Mouse (Mus musculus): Measurements from ENCODE around the gene Zbed3. TPM values are rescaled to one million over a fixed set of nuclear protein-coding genes. Genes with fewer than 3 reads are reported as not detected.
"Not testable (repeated sequence)": the region's sequence is repeated elsewhere in the genome, so short reads cannot be mapped to it uniquely, and the experiment has no call there.

Zbed3 gene
- polyA plus RNA-seq, 1 experiment from 2014 or later: 53.3 TPM

DNA sequence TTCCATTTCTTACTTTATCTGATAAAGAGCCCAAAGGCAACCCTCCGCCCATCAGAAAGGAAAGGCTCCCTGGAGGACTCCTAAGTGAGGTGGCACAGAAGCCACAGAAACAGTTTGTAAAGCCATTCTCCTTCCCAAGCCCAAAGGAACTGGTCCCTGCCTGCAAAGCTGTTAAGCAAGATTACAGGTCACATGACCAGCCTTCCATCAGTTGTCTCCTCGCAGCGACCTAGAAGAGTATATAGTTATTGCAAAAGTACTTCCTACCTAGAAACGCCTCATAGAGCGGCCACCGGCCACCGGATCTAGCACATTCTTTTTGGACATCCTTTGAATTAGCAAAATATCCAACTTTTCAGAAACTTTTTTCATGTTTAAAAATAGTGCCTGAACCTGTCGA lies 20.1 kb downstream of the Zbed3 start:
- H3K4me3 ChIP-seq: no peak overlapping the region
- no peak overlapping the region for H3K9ac ChIP-seq
- ATAC-seq (ENCODE audit: low FRiP score, low read depth): no peak
- H3K27me3 ChIP-seq (replicated peaks): no peaks in the 10 kb centered on the region
- H3K4me1 ChIP-seq: no peaks in the 10 kb centered on the region
- no peak overlapping the region for H3K27ac ChIP-seq
- peaks cover 11% of the 10 kb centered on the region for H3K36me3 ChIP-seq
- no peaks in the 10 kb centered on the region for H3K9me3 ChIP-seq
- 89% methylated on average over 8 of the region's 8 CpGs for WGBS
- H3K4me2 ChIP-seq (replicated peaks): no peak overlapping the region

GRCm38 (mm10) chr13:95345869-95346268 lies 22.5 kb downstream of the Zbed3 start:
- Histone ChIP-seq H3K27ac (no peak overlapping the region), H3K36me3 (peaks cover 9% of the 10 kb centered on the region; the same call in 1 of the 2 replicates), H3K27me3 (replicated peaks) (no peaks in the 10 kb centered on the region), H3K4me3 (no peak overlapping the region), H3K9ac (no peak overlapping the region), H3K9me3 (no peaks in the 10 kb centered on the region), H3K4me2 (replicated peaks) (no peak overlapping the region), H3K4me1 (no peaks in the 10 kb centered on the region)
- ATAC-seq (ENCODE audit: low FRiP score, low read depth): no peak
- 76% methylated on average over 6 of the region's 6 CpGs for WGBS

DNA sequence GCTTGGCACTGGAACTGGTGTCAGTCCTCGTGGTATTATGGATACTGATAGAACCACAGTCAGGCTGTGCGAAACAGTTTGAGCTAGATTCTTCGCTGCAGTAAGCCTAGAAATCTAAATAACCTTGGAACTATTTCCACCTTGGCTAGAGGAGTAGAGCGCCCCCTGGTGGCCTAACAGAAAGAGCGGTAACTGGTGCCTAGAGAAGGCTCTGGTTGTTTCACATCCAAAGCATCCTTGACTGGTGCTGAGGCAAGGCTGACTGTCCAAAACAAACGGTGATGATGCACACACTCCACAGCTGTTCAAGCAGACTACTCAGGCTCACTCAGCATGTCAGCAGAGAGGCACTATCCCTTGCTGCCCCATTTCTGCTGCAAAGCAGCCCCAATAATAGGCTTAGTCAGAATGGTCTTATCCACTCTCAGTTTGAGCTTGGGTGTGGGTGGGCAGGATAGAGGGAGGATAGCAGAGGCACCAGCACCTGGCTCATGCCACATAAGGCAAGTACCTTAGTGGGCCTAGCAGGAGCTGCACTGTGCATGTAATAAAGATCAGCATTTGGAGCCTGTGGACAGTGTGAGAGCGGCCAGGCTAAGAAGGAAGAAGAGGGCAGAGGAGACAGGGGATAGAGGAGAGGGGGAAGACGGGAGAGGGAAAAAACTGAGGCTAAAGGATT lies 23.7 kb downstream of the Zbed3 start:
- H3K27me3 ChIP-seq (replicated peaks): no peaks in the 10 kb centered on the region
- no peak overlapping the region for H3K4me3 ChIP-seq
- ATAC-seq (ENCODE audit: low FRiP score, low read depth): 0 out of 2 replicates have a peak, but pooled peaks have one; percentile 12
- no peak overlapping the region for H3K27ac ChIP-seq
- WGBS: 38% methylated on average over 8 of the region's 8 CpGs
- H3K4me1 ChIP-seq: no peaks in the 10 kb centered on the region
- peaks cover 21% of the 10 kb centered on the region for H3K36me3 ChIP-seq
- H3K4me2 ChIP-seq (replicated peaks): no peak overlapping the region
- H3K9ac ChIP-seq: no peak overlapping the region
- no peaks in the 10 kb centered on the region for H3K9me3 ChIP-seq

DNA sequence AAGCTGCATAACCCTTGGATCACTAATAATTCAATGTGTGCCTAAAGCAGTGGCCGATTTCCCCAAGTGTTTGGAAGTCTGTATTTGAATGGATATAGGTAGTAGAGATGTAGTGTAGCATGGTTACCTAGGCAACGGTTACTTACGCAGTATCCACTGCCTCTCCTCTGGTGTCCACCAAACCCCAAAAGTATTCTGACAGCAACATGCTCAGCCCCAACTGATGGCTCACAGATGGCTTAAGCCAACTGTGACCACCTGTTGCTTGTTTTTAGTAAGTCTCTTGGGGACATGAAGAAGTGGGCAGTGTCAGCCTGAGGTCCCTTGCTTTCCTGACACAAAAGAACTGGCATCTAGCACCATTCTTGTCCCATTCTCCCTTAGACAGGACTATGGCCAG lies 25.1 kb downstream of the Zbed3 start:
- peaks cover 32% of the 10 kb centered on the region for H3K36me3 ChIP-seq
- no peak for ATAC-seq (ENCODE audit: low FRiP score, low read depth)
- WGBS: 86% methylated on average over 3 of the region's 3 CpGs

DNA sequence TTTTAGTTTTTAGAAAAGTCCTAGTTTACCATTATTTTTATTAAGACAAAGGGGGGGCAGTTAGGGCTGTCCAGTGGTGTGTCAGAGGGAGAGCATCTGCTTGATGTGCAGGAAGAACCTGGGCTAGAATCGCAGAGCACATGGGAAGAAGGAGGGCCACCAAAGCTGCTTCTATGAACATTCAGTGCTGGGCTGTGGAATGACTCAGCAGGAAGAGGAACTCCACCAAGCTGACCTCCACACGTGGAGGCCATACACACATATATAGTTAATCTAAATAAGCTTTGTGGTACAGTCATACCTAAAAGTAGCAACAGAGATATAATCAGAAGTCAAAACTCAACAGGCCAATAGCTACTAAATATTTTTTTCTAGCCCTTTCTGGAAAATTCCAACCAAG lies 34.8 kb downstream of the Zbed3 start:
- no peak for ATAC-seq (ENCODE audit: low FRiP score, low read depth)
- H3K4me2 ChIP-seq (replicated peaks): no peak overlapping the region
- H3K4me3 ChIP-seq: no peak overlapping the region
- no peaks in the 10 kb centered on the region for H3K9me3 ChIP-seq
- H3K4me1 ChIP-seq: no peaks in the 10 kb centered on the region
- 90% methylated on average over 2 of the region's 2 CpGs for WGBS
- H3K9ac ChIP-seq: no peak overlapping the region
- H3K36me3 ChIP-seq: peaks cover 92% of the 10 kb centered on the region
- H3K27me3 ChIP-seq (replicated peaks): no peaks in the 10 kb centered on the region
- no peak overlapping the region for H3K27ac ChIP-seq

More for the DNA sequence above, 25.1 kb downstream of the Zbed3 start:
- no peak overlapping the region for H3K4me2 ChIP-seq (replicated peaks)
- H3K27me3 ChIP-seq (replicated peaks): no peaks in the 10 kb centered on the region
- H3K9ac ChIP-seq: no peak overlapping the region
- H3K4me3 ChIP-seq: no peak overlapping the region
- no peaks in the 10 kb centered on the region for H3K4me1 ChIP-seq
- H3K27ac ChIP-seq: no peak overlapping the region
- H3K9me3 ChIP-seq: no peaks in the 10 kb centered on the region

DNA sequence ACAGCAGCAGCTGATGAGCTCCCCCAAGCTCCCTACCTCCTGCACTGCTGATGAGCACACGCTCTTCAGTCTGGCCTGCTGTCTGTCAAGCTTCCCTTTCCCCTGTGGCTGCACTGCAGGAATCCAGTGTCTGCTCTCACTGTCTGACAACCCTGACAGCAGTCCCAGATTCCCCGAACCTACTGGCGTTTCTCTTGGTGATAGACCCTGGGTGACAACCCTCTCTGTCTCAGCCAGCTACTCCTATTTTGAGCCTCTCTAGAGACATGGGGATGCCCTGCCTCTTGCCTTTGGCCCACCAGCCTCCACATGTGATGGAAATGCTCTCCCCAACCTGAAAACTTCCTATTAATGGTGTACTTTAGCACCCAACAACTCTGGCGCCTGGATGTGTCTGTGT lies 40.0 kb downstream of the Zbed3 start:
- Histone ChIP-seq H3K36me3 (peaks cover 73% of the 10 kb centered on the region), H3K27me3 (replicated peaks) (no peaks in the 10 kb centered on the region), H3K27ac (no peak overlapping the region), H3K9me3 (no peaks in the 10 kb centered on the region), H3K4me3 (no peak overlapping the region), H3K4me1 (no peaks in the 10 kb centered on the region), H3K4me2 (replicated peaks) (no peak overlapping the region), H3K9ac (no peak overlapping the region)
- WGBS: 92% methylated on average over 4 of the region's 4 CpGs
- no peak for ATAC-seq (ENCODE audit: low FRiP score, low read depth)

GRCm38 (mm10) chr13:95366356-95366755 lies 42.9 kb downstream of the Zbed3 start:
- Histone ChIP-seq H3K4me3 (no peak overlapping the region), H3K4me1 (no peaks in the 10 kb centered on the region), H3K27ac (no peak overlapping the region), H3K9me3 (no peaks in the 10 kb centered on the region), H3K27me3 (replicated peaks) (no peaks in the 10 kb centered on the region), H3K36me3 (peaks cover 74% of the 10 kb centered on the region), H3K9ac (no peak overlapping the region), H3K4me2 (replicated peaks) (no peak overlapping the region)
- WGBS: 95% methylated on average over 8 of the region's 8 CpGs
- no peak for ATAC-seq (ENCODE audit: low FRiP score, low read depth)

DNA sequence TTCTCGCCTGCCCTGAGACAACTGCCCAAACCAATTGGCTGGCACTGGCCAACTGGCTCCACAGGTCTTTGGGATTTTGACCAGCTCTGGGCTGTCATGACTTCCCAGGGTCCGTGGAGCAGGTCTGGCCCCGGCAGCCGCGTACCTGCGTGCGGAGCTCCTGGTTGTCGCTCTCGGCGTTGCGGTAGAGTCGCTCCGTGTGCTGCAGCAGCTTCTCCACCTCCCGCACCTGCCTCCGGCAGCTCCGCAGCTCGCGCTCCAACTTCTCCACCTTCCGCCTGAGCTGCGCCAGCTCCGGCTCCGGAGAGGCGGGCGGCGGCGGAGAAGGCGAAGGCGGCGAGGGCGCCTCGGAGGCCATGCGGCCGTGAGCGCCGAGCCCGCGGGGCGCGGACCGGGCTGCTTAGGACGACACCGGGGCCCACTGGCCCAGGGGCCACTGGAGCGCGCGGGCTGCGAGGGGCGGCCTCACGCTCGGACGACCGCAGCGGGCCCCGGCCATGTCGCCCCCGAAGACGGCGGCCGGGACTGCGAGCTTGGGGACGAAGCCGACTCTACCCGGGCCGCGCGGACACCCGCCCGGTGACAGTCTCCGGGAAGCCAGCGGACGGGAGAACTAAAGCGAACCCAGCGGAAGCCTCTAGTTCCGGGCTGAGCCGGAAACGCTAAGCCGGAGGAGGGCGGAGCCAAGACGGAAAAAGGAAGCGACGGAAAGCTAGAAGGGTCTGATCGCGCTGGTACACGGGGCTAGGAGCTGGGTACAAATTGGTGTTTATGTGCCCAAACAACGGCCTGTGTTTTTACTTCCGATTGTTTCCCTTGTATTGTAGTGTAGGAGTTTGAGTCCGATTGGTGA lies 51.5 kb downstream of the Zbed3 start, which contains the start of gene Aggf1:
Gene Aggf1 (minus strand): TSS at position 652 of the 853 bp plus-strand sequence.
- peak; percentile 98 for ATAC-seq (ENCODE audit: low FRiP score, low read depth)
- Histone ChIP-seq H3K27ac (no peak within 1 kb of the TSS), H3K9ac (peak within 1 kb of the TSS; percentile 92), H3K4me1 (peaks cover 13% of the 10 kb centered on the region), H3K27me3 (replicated peaks) (no peaks in the 10 kb centered on the region), H3K9me3 (no peaks in the 10 kb centered on the region), H3K4me2 (replicated peaks) (peak within 1 kb of the TSS; percentile 96), H3K4me3 (peak within 1 kb of the TSS; percentile 100), H3K36me3 (peaks cover 12% of the 10 kb centered on the region)
- WGBS: under 1% methylated on average over 81 of the region's 86 CpGs

DNA sequence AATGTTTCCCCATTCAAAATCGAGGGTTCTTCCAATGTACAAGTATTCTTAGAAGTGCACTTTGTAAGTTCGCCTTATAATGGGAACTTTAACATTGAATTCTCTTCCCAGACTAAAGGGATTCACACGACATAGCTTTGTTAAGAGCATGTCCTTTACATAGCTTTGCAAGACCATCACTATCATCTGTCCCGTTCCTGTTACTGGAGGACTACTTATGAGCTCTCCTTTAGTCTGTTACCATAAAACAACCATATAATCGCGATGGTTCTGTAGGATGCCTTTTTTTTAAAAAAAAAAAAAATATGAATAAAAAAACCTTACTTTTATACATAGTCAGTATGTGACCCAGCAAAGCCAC lies 52.1 kb downstream of the Zbed3 start:
- Histone ChIP-seq H3K4me2 (replicated peaks) (peak overlapping the region; percentile 96), H3K36me3 (peaks cover 6% of the 10 kb centered on the region), H3K9ac (0 out of 2 replicates have a peak overlapping the region, but pooled peaks have one; percentile 17), H3K4me3 (peak overlapping the region; percentile 100), H3K9me3 (no peaks in the 10 kb centered on the region), H3K27me3 (replicated peaks) (no peaks in the 10 kb centered on the region), H3K4me1 (peaks cover 13% of the 10 kb centered on the region), H3K27ac (no peak overlapping the region)
- peak; percentile 48; the same call in 1 of the 2 replicates for ATAC-seq (ENCODE audit: low FRiP score, low read depth)
- 32% methylated on average over 6 of the region's 6 CpGs for WGBS

DNA sequence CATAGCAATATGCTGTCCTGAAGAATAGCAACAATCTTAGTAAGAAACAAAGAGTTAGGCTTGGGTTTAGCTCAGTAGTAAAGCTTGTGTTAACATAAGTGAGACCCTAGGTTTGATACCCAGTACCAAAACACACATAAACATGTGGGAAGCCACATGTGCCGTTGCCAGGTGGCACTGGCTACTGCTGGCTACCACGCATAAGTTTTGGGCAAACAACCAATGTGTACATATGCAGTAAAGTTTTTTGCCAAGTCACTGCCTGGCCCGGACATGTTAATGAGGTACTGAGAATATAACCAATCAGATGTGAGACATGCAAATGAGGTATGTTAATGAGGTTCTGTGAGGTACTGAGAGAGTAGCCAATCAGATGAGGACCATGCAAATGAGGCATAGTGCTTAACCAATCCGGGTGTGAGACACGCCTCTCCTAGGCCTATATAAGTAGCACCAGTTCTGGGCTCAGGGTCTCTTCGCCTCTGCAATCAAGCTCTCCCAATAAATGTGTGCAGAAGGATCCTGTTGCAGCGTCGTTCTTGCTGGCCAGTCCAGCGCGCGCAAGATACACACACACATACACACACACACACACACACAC lies 53.4 kb downstream of the Zbed3 start:
- ATAC-seq (ENCODE audit: low FRiP score, low read depth); H3K9ac ChIP-seq; H3K27ac ChIP-seq; H3K27me3 ChIP-seq (replicated peaks); H3K36me3 ChIP-seq; H3K4me2 ChIP-seq (replicated peaks); H3K4me3 ChIP-seq; H3K9me3 ChIP-seq: not testable (repeated sequence)
- H3K4me1 ChIP-seq: peaks cover 13% of the 10 kb centered on the region
- WGBS: 96% methylated on average over 11 of the region's 11 CpGs

DNA sequence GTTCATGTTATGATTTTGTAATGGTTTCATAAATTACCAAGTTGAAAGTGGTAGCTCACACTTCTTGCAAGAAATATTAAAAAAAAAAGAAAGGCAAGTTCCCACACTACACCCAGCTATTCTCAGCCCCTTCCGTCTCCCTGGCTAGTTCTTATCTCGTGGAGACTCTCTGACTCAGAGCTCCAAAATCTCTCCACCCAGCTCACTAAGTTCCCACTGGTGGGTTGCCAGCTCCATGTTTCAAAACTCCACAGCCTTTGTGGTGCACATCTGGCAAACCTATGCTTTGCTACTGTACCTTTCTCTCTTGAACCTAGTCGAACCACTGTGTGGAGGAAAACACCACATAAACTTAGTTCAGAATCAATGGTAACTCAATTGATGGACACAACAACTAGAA lies 55.3 kb downstream of the Zbed3 start:
- no peak overlapping the region for H3K4me2 ChIP-seq (replicated peaks)
- peaks cover 8% of the 10 kb centered on the region for H3K4me1 ChIP-seq
- ATAC-seq (ENCODE audit: low FRiP score, low read depth): no peak
- H3K27ac ChIP-seq: no peak overlapping the region
- H3K4me3 ChIP-seq: no peak overlapping the region
- no peaks in the 10 kb centered on the region for H3K27me3 ChIP-seq (replicated peaks)
- no peaks in the 10 kb centered on the region for H3K9me3 ChIP-seq
- H3K36me3 ChIP-seq: no peaks in the 10 kb centered on the region
- H3K9ac ChIP-seq: no peak overlapping the region
- 84% methylated on average over 3 of the region's 3 CpGs for WGBS

DNA sequence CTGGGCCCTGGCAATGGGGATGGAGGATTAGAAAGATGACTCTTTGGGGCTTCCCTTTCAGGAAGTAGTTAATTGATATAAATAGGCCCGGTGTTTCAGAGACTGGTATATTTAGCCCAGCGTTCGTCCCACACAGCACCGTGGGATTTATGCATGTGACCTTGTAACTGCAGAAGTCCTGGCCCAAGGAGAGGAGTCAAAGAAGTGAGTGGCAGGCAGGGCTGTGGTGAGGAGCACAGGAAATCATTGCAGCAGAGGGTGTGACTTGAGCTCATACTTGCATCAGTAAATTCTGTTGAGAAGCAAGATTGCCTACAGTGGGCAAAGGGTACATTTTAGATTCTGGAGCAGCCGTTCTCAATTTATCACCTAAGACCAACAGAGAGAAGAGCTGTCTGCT lies 59.0 kb downstream of the Zbed3 start:
- Histone ChIP-seq H3K4me3 (no peak overlapping the region), H3K9ac (no peak overlapping the region), H3K36me3 (no peaks in the 10 kb centered on the region), H3K4me2 (replicated peaks) (no peak overlapping the region), H3K4me1 (no peaks in the 10 kb centered on the region), H3K9me3 (no peaks in the 10 kb centered on the region), H3K27me3 (replicated peaks) (no peaks in the 10 kb centered on the region), H3K27ac (no peak overlapping the region)
- 90% methylated on average over 5 of the region's 5 CpGs for WGBS
- ATAC-seq (ENCODE audit: low FRiP score, low read depth): no peak
